Mouse (Mus musculus): ENCODE results near the gene Tsc1. TPM values are rescaled to one million over a fixed set of nuclear protein-coding genes. Genes with fewer than 3 reads are reported as not detected.

The Tsc1 gene
- polyA plus RNA-seq, 1 experiment from 2014 or later = 11.1 TPM

Small RNA genes lying within 50 kb of the gene (microRNA-seq; reads per million reads assigned to microRNA genes)
- gene Gm22824 (not detected), gene Mir3088 (0.63 reads per million)

Other genes with a start within 250 kb of the Tsc1 start
- gene Ppp1r26, start 194.4 kb upstream of the Tsc1 start, polyA plus RNA-seq (2015; fragmentation: Nextera tagmentation; extraction: Ambion mirVana) = 3.1 TPM in 2 replicates
- 0.26 and 0.41 TPM in 2 replicates for gene 1700007K13Rik, start 174.9 kb upstream of the Tsc1 start, polyA plus RNA-seq (2015; fragmentation: Nextera tagmentation; extraction: Ambion mirVana)
- 45.2 and 50.6 TPM in 2 replicates for gene Mrps2, start 173.2 kb upstream of the Tsc1 start, polyA plus RNA-seq (2015; fragmentation: Nextera tagmentation; extraction: Ambion mirVana)
- gene Gbgt1, start 144.3 kb upstream of the Tsc1 start, polyA plus RNA-seq (2015; fragmentation: Nextera tagmentation; extraction: Ambion mirVana) = 0.67 and 1.1 TPM in 2 replicates
- gene Gm10134, start 135.1 kb upstream of the Tsc1 start, polyA plus RNA-seq (2015; fragmentation: Nextera tagmentation; extraction: Ambion mirVana) = 1.3 and 1.5 TPM in 2 replicates
- 17.5 and 24.6 TPM in 2 replicates for gene Ralgds, start 128.1 kb upstream of the Tsc1 start, polyA plus RNA-seq (2015; fragmentation: Nextera tagmentation; extraction: Ambion mirVana)
- gene Cel, start 77.8 kb upstream of the Tsc1 start, polyA plus RNA-seq (2015; fragmentation: Nextera tagmentation; extraction: Ambion mirVana) = 0.25 TPM in 1 of 2 replicates, not detected in the other
- gene Gtf3c5, start 57.5 kb upstream of the Tsc1 start, polyA plus RNA-seq (2015; fragmentation: Nextera tagmentation; extraction: Ambion mirVana) = 24.0 and 27.8 TPM in 2 replicates
- 0.25 and 1.5 TPM in 2 replicates for gene Gfi1b, start 19.2 kb upstream of the Tsc1 start, polyA plus RNA-seq (2015; fragmentation: Nextera tagmentation; extraction: Ambion mirVana)
- 1.0 and 1.7 TPM in 2 replicates for gene Spaca9, start 58.5 kb downstream of the Tsc1 start, polyA plus RNA-seq (2015; fragmentation: Nextera tagmentation; extraction: Ambion mirVana)
- gene Ak8, start 58.9 kb downstream of the Tsc1 start, polyA plus RNA-seq (2015; fragmentation: Nextera tagmentation; extraction: Ambion mirVana) = 0.30 and 0.48 TPM in 2 replicates
- 6.9 and 8.9 TPM in 2 replicates for gene Gtf3c4, start 199.1 kb downstream of the Tsc1 start, polyA plus RNA-seq (2015; fragmentation: Nextera tagmentation; extraction: Ambion mirVana)
- 6.8 and 9.3 TPM in 2 replicates for gene Ddx31, start 199.2 kb downstream of the Tsc1 start, polyA plus RNA-seq (2015; fragmentation: Nextera tagmentation; extraction: Ambion mirVana)